Mouse (Mus musculus) CD4-positive, CD25-positive, alpha-beta regulatory T cell, adult 2 months (primary cell): ENCODE data around the gene Olfr437.
"Not testable (repeated sequence)": the region's sequence is repeated elsewhere in the genome, so short reads cannot be mapped to it uniquely, and the experiment has no call there.

ENCODE experiments used
- DNase-seq: peaks from one replicate; pipeline ENCODE4 v3.0.0-alpha.2; 2012; ENCODE audit warnings: low read depth, low spot score

Olfr437 gene

GRCm38 (mm10) chr6:43162982-43163381 is at the start of gene Olfr437:
Gene Olfr437 (plus strand): TSS chr6:43163282.
- DNase-seq, result no peak

DNA sequence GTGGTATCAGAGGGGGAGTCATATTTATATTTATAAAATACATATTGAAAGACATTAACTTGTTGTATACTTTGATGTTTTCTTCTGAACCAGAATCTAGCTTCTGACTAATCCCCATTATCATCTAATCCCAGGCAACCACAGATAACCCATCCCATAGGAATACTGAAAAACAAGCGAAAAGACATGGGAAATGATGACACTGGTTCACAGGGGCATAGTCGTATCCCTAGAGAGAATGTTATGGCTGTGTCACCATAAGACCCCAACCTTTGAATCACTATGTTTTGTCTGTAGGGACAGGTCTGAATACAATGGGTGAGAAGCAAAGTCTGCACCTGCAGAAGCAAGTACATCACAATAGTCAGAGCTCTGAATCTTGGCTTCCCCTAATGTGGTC is 16.8 kb upstream of the Olfr437 start, which contains the start of gene Olfr237-ps1:
Gene Olfr237-ps1, plus strand, starts transcription at position 301 of the 400 bp plus-strand sequence.
- not testable (repeated sequence) for DNase-seq

GRCm38 (mm10) chr6:43159502-43159901 is 3.6 kb upstream of the Olfr437 start:
- DNase-seq, result no peak

- DNase-seq, result no peak
Observed at GRCm38 (mm10) chr6:43167246-43167645, 4.2 kb downstream of the Olfr437 start.

GRCm38 (mm10) chr6:43171840-43172239 is 8.8 kb downstream of the Olfr437 start, which contains the start of gene Olfr13:
Gene Olfr13 (plus strand): TSS chr6:43172140.
- DNase-seq, result no peak

- DNase-seq, result no peak
Observed at GRCm38 (mm10) chr6:43178129-43178528, 15.0 kb downstream of the Olfr437 start.

- no peak for DNase-seq
Observed at GRCm38 (mm10) chr6:43178584-43179501, 15.8 kb downstream of the Olfr437 start.

DNA sequence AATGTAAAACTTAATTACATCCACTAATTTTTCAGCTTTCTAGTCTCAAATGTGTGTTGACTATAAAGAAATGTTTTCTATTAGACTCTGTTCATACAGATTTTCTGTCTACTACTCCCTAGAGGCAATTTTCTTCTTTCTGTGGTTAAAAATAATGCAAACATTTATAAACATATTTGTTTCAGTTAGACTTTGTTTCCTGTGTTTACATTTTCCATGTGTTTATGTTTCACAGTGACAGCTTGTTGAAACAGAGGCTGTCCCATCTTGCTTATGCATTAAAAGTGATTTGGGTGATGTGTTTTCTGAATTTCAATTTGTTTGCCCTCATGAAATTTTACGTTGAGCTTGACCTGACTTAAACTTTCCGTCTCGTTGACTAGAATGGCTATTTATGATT is 27.9 kb downstream of the Olfr437 start:
- no peak for DNase-seq

GRCm38 (mm10) chr6:43196781-43197180 is 33.7 kb downstream of the Olfr437 start, which contains the start of gene Olfr435:
Gene Olfr435 (plus strand): TSS chr6:43197146.
- DNase-seq, result no peak

DNA sequence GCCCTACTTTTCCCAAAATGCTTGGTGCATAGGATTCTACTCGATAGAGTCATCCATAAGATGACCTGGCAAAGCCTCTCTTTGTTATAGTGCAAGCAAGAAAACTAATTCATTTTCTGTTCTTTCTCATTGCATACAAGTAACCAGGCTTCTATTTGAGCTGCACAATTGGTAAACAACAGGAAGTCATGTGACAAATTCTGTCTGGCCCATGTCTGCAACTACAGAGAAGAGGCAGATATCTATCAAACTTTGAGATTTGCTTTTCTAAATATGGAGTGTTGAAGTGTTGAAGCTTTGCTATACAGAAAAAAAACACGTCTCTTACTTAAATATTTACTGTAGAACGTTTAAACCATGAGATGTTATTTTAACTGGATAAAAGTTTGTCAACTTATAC is 35.0 kb downstream of the Olfr437 start:
- DNase-seq, result peak; percentile 49

- DNase-seq, result no peak
Observed at GRCm38 (mm10) chr6:43202786-43203185, 39.7 kb downstream of the Olfr437 start.

- no peak for DNase-seq
Observed at GRCm38 (mm10) chr6:43205355-43205754, 42.3 kb downstream of the Olfr437 start.

GRCm38 (mm10) chr6:43212873-43213272 is 49.8 kb downstream of the Olfr437 start, which contains the start of gene Olfr434:
Gene Olfr434 (plus strand): TSS chr6:43213021.
- DNase-seq, result not testable (repeated sequence)
